Mouse (Mus musculus): ENCODE measurements at regions not wholly inside any gene's neighbourhood (a gene's known extent, or its start where the extent isn't known, plus 50 kb on each side); places are given as distances from the start of the nearest gene placed in this dataset.

DNA sequence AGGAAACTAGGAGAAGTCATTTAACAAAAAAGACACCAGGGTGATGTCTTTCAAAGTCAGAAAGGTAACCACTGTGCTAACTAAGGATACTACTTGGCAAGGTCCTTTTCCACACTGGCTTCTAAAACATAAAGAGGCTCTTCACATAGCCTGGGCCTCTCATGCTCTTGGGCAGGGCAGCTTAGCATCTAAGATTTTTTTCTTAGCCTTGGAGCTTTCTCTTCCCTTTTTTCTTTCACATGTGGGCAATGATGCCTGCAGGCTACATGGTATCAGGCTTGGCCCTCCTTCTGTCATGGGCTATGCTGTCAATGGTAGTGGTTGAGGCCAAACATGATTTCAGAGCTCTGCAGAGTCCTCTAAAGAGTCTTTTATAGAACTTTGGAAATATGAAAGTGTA, 60.6 kb downstream of the Serpinb6d start:
- DNase-seq, result no peak

DNA sequence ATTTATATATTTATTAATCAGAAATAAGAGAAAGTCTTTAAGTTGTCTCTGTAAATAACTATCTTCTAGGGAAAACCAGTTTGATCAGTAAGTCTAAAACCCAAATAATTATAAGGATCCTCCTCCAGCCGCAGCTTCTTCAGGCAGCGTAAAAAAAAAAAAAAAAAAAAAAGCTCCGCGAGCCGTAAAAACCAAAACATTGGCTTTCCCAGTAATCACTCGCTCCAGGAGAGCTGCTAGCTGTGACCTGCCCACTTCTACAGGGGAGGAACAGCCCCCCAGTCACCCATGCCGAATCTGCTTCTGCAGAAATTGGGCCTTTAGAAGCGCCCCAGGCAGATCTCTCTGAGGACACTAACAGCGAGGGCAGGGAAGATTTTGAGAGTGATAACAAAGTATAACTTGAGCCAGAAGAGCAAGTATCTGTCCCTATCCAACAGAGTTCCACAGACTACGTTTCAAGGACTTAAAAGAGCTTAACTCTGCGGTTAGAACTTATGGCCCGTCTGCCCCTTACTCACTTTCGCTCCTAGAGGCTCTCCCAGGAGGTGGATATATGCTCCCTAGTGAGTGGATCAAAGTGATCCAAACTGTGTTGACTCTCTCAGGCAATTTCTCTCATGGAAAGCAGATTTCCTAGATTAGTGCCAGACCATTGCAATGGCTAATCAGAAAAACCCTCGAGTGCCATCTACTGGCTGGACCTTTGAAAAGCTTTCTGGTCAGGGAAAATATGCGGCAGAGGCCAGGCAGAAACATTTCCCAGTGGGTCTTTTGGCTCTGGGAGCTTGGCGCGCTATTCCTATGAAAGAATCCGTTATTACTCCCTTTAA, 80.7 kb downstream of the Serpinb6e start:
- DNase-seq, result peak; percentile 86 to 91

DNA sequence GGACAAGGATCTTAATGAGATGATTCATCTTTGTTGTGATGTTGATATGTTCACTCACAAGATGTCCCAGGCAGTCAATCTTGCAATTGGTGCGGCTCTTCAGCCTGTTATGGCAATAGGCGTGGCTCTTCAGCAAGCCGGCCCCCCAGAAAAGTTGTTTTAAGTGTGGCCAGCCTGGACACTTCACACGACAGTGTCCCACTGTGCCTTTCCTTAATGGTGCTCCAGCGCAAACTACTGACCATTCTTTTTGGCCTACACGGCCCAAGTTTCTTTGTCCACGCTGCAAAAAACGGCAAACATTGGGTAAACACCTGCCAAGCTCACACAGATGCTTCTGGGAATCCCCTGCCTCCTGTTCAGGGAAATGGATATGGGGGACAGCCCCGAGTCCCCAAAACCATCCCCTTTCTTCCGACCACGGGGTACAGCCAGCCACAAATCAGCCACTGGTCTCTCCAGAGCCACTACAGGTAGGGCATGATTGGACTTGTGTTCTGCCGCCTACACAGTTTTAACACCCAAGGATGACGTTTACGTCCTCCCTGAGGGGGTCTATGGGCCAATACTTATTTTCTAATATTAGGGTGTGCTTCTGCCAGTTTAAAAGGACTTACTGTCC, 79.8 kb downstream of the Serpinb6e start:
- peak in 1 of 2 experiments; percentile 2 for DNase-seq

All from cerebellum, postnatal 14 days (tissue).